Mouse (Mus musculus): ENCODE measurements around the gene Blmh. TPM values are rescaled to one million over a fixed set of nuclear protein-coding genes. Genes with fewer than 3 reads are reported as not detected.

Gene Blmh
- polyA plus RNA-seq, 1 experiment, result 52.0 TPM

GRCm38 (mm10) chr11:76897126-76897525, 27.5 kb upstream of the Blmh start:
- H3K4me1 ChIP-seq (ENCODE audit: control insufficient read depth, insufficient read depth, low read length), result peaks cover 57% of the 10 kb centered on the region
- no peak for TF ChIP-seq CTCF (IDR thresholded peaks at IDR 0.05; ENCODE audit: low read depth, low read length)
- no peak for TF ChIP-seq POLR2A (IDR thresholded peaks at IDR 0.05; ENCODE audit: borderline replicate concordance, low read depth, low read length)
- no peak overlapping the region for H3K4me3 ChIP-seq (ENCODE audit: insufficient read depth, low read length)
- H3K27ac ChIP-seq (ENCODE audit: insufficient read depth, low read depth, low read length), result no peak overlapping the region

GRCm38 (mm10) chr11:76897871-76898270, 26.7 kb upstream of the Blmh start:
- H3K4me1 ChIP-seq (ENCODE audit: control insufficient read depth, insufficient read depth, low read length), result peaks cover 55% of the 10 kb centered on the region
- TF ChIP-seq POLR2A (IDR thresholded peaks at IDR 0.05; ENCODE audit: borderline replicate concordance, low read depth, low read length), result no peak
- peak overlapping the region; percentile 49 for H3K27ac ChIP-seq (ENCODE audit: insufficient read depth, low read depth, low read length)
- no peak overlapping the region for H3K4me3 ChIP-seq (ENCODE audit: insufficient read depth, low read length)

- H3K4me1 ChIP-seq (ENCODE audit: control insufficient read depth, insufficient read depth, low read length), result peaks cover 46% of the 10 kb centered on the region
- H3K4me3 ChIP-seq (ENCODE audit: insufficient read depth, low read length), result no peak overlapping the region
- no peak overlapping the region for H3K27ac ChIP-seq (ENCODE audit: insufficient read depth, low read depth, low read length)
- TF ChIP-seq POLR2A (IDR thresholded peaks at IDR 0.05; ENCODE audit: borderline replicate concordance, low read depth, low read length), result no peak
- no peak for TF ChIP-seq CTCF (IDR thresholded peaks at IDR 0.05; ENCODE audit: low read depth, low read length)
Measured at GRCm38 (mm10) chr11:76898751-76899150, 25.9 kb upstream of the Blmh start.

- no peak overlapping the region for H3K4me3 ChIP-seq (ENCODE audit: insufficient read depth, low read length)
- TF ChIP-seq CTCF (IDR thresholded peaks at IDR 0.05; ENCODE audit: low read depth, low read length), result 0 out of 2 replicates have a peak, but pooled peaks have one; percentile 23
- no peak for TF ChIP-seq POLR2A (IDR thresholded peaks at IDR 0.05; ENCODE audit: borderline replicate concordance, low read depth, low read length)
- H3K27ac ChIP-seq (ENCODE audit: insufficient read depth, low read depth, low read length), result peak overlapping the region; percentile 5; the same call in 1 of the 2 replicates
- peaks cover 42% of the 10 kb centered on the region for H3K4me1 ChIP-seq (ENCODE audit: control insufficient read depth, insufficient read depth, low read length)
Measured at GRCm38 (mm10) chr11:76899758-76900738, 24.6 kb upstream of the Blmh start.

- TF ChIP-seq CTCF (IDR thresholded peaks at IDR 0.05; ENCODE audit: low read depth, low read length) (no peak), POLR2A (IDR thresholded peaks at IDR 0.05; ENCODE audit: borderline replicate concordance, low read depth, low read length) (no peak)
- peaks cover 44% of the 10 kb centered on the region for H3K4me1 ChIP-seq (ENCODE audit: control insufficient read depth, insufficient read depth, low read length)
- H3K27ac ChIP-seq (ENCODE audit: insufficient read depth, low read depth, low read length), result peak within 1 kb of the TSS; percentile 5
- H3K4me3 ChIP-seq (ENCODE audit: insufficient read depth, low read length), result no peak within 1 kb of the TSS
Measured at GRCm38 (mm10) chr11:76901579-76902361, 22.8 kb upstream of the Blmh start, which contains the start of gene Tmigd1. TSS of gene Tmigd1 (plus strand) at chr11:76902159.

GRCm38 (mm10) chr11:76904340-76904739, 20.3 kb upstream of the Blmh start:
- Histone ChIP-seq H3K4me3 (ENCODE audit: insufficient read depth, low read length) (no peak overlapping the region), H3K4me1 (ENCODE audit: control insufficient read depth, insufficient read depth, low read length) (peaks cover 23% of the 10 kb centered on the region)
- TF ChIP-seq CTCF (IDR thresholded peaks at IDR 0.05; ENCODE audit: low read depth, low read length) (no peak), POLR2A (IDR thresholded peaks at IDR 0.05; ENCODE audit: borderline replicate concordance, low read depth, low read length) (no peak)

GRCm38 (mm10) chr11:76908651-76909050, 16.0 kb upstream of the Blmh start:
- peaks cover 2% of the 10 kb centered on the region; the same call in 1 of the 2 replicates for H3K4me1 ChIP-seq (ENCODE audit: control insufficient read depth, insufficient read depth, low read length)
- H3K4me3 ChIP-seq (ENCODE audit: insufficient read depth, low read length), result no peak overlapping the region
- TF ChIP-seq POLR2A (IDR thresholded peaks at IDR 0.05; ENCODE audit: borderline replicate concordance, low read depth, low read length) (no peak), CTCF (IDR thresholded peaks at IDR 0.05; ENCODE audit: low read depth, low read length) (no peak)
- H3K27ac ChIP-seq (ENCODE audit: insufficient read depth, low read depth, low read length), result no peak overlapping the region

More at GRCm38 (mm10) chr11:76904340-76904739, 20.3 kb upstream of the Blmh start:
- no peak overlapping the region for H3K27ac ChIP-seq (ENCODE audit: insufficient read depth, low read depth, low read length)

GRCm38 (mm10) chr11:76911325-76912054, 13.1 kb upstream of the Blmh start:
- H3K27ac ChIP-seq (ENCODE audit: insufficient read depth, low read depth, low read length), result no peak overlapping the region
- TF ChIP-seq CTCF (IDR thresholded peaks at IDR 0.05; ENCODE audit: low read depth, low read length) (no peak), POLR2A (IDR thresholded peaks at IDR 0.05; ENCODE audit: borderline replicate concordance, low read depth, low read length) (no peak)
- no peak overlapping the region for H3K4me3 ChIP-seq (ENCODE audit: insufficient read depth, low read length)
- H3K4me1 ChIP-seq (ENCODE audit: control insufficient read depth, insufficient read depth, low read length), result peaks cover 6% of the 10 kb centered on the region; the same call in 1 of the 2 replicates

- Histone ChIP-seq H3K4me1 (ENCODE audit: control insufficient read depth, insufficient read depth, low read length) (peaks cover 8% of the 10 kb centered on the region; the same call in 1 of the 2 replicates), H3K4me3 (ENCODE audit: insufficient read depth, low read length) (no peak overlapping the region), H3K27ac (ENCODE audit: insufficient read depth, low read depth, low read length) (no peak overlapping the region)
- no peak for TF ChIP-seq POLR2A (IDR thresholded peaks at IDR 0.05; ENCODE audit: borderline replicate concordance, low read depth, low read length)
- no peak for TF ChIP-seq CTCF (IDR thresholded peaks at IDR 0.05; ENCODE audit: low read depth, low read length)
Measured at GRCm38 (mm10) chr11:76912055-76912395, 12.6 kb upstream of the Blmh start.
